Mouse (Mus musculus) forebrain, embryonic 16.5 days (tissue): ENCODE measurements around the gene Myo1h. TPM values are rescaled to one million over a fixed set of nuclear protein-coding genes. Genes with fewer than 3 reads are reported as not detected.

Source experiments
- ATAC-seq: fragments of 200-750 bp; cut with Nextera tagmentation; 2 replicates; pipeline ENCODE4 v1.8.0; 2017; ENCODE audit warnings: mild to moderate bottlenecking, moderate library complexity
- H3K27ac ChIP-seq: fragments of 300-500 bp; sonication (generic); 2 replicates; pipeline ENCODE4 v1.5.1; 2014; ENCODE audit warnings: low read length, control low read depth
- H3K27me3 ChIP-seq: fragments of 300-500 bp; sonication (generic); replicated peaks from 2 replicates; pipeline ENCODE4 v1.6.1; 2014; ENCODE audit warnings: low read length; ENCODE audit not compliant: control insufficient read depth, insufficient read depth
- H3K36me3 ChIP-seq: fragments of 300-500 bp; sonication (generic); 2 replicates; pipeline ENCODE4 v1.6.1; 2014; ENCODE audit not compliant: control insufficient read depth, insufficient read depth
- H3K4me1 ChIP-seq: fragments of 300-500 bp; sonication (generic); replicated peaks from 2 replicates; pipeline ENCODE4 v1.6.1; 2014; ENCODE audit warnings: low read length; ENCODE audit not compliant: control insufficient read depth, insufficient read depth
- H3K4me2 ChIP-seq: fragments of 300-500 bp; sonication (generic); 2 replicates; pipeline ENCODE4 v1.6.1; 2014; ENCODE audit warnings: mild to moderate bottlenecking, low read length, control low read depth
- H3K4me3 ChIP-seq: fragments of 300-500 bp; sonication (generic); replicated peaks from 2 replicates; pipeline ENCODE4 v1.5.1; 2014; ENCODE audit warnings: mild to moderate bottlenecking, low read length, control low read depth
- H3K9ac ChIP-seq: fragments of 300-500 bp; sonication (generic); replicated peaks from 2 replicates; pipeline ENCODE4 v1.6.1; 2014; ENCODE audit warnings: low read depth, low read length, control low read depth
- H3K9me3 ChIP-seq: fragments of 300-500 bp; sonication (generic); 2 replicates; pipeline ENCODE4 v1.6.1; 2016; ENCODE audit warnings: low read length; ENCODE audit not compliant: control insufficient read depth
- WGBS: fragments of 180-500 bp; shearing (Covaris S2); extraction: QIAGEN DNeasy Blood & Tissue Kit; methylation state at CpG from one replicate; pipeline ENCODE4 v1.1.7; 2014; 5-methylcytosine and 5-hydroxymethylcytosine counted together
- polyA plus RNA-seq: library from polyadenylated mRNA; unstranded; fragments of >200 nt; fragmentation: Nextera tagmentation; extraction: Ambion mirVana; gene quantifications from 2 replicates; pipeline ENCODE4 v1.2.1, GENCODE M21; 2015

The Myo1h gene
- polyA plus RNA-seq, 1 experiment from 2014 or later: 0.91 TPM

- Histone ChIP-seq H3K4me1 (peaks cover 4% of the 10 kb centered on the region; the same call in 1 of the 2 replicates), H3K27me3 (no peaks in the 10 kb centered on the region), H3K27ac (no peak overlapping the region), H3K4me3 (no peak overlapping the region), H3K9ac (no peak overlapping the region), H3K4me2 (no peak overlapping the region), H3K36me3 (peaks cover 33% of the 10 kb centered on the region), H3K9me3 (no peaks in the 10 kb centered on the region)
- ATAC-seq: no peak
- 87% methylated on average over 16 of the region's 16 CpGs for WGBS
Measured at GRCm38 (mm10) chr5:114368803-114369496, 80.0 kb downstream of the Myo1h start.

GRCm38 (mm10) chr5:114369921-114370320, 81.0 kb downstream of the Myo1h start:
- Histone ChIP-seq H3K36me3 (peaks cover 34% of the 10 kb centered on the region), H3K4me2 (no peak overlapping the region), H3K9ac (no peak overlapping the region), H3K9me3 (no peaks in the 10 kb centered on the region), H3K27ac (no peak overlapping the region), H3K4me3 (no peak overlapping the region), H3K4me1 (peaks cover 4% of the 10 kb centered on the region; the same call in 1 of the 2 replicates), H3K27me3 (no peaks in the 10 kb centered on the region)
- 87% methylated on average over 9 of the region's 9 CpGs for WGBS
- no peak for ATAC-seq

GRCm38 (mm10) chr5:114370371-114370776, 81.4 kb downstream of the Myo1h start:
- 67% methylated on average over 9 of the region's 9 CpGs for WGBS
- Histone ChIP-seq H3K36me3 (peaks cover 30% of the 10 kb centered on the region), H3K27ac (no peak overlapping the region), H3K4me3 (no peak overlapping the region), H3K27me3 (no peaks in the 10 kb centered on the region), H3K4me2 (no peak overlapping the region), H3K4me1 (peaks cover 4% of the 10 kb centered on the region; the same call in 1 of the 2 replicates), H3K9ac (no peak overlapping the region), H3K9me3 (no peaks in the 10 kb centered on the region)
- peak; percentile 28; the same call in 1 of the 2 replicates for ATAC-seq

GRCm38 (mm10) chr5:114371331-114371730, 82.4 kb downstream of the Myo1h start:
- H3K4me2 ChIP-seq: no peak overlapping the region
- H3K9ac ChIP-seq: no peak overlapping the region
- no peaks in the 10 kb centered on the region for H3K27me3 ChIP-seq
- H3K36me3 ChIP-seq: peaks cover 23% of the 10 kb centered on the region
- WGBS: 87% methylated on average over 3 of the region's 3 CpGs
- H3K4me3 ChIP-seq: no peak overlapping the region
- no peak for ATAC-seq
- no peak overlapping the region for H3K27ac ChIP-seq
- H3K4me1 ChIP-seq: peaks cover 4% of the 10 kb centered on the region; the same call in 1 of the 2 replicates
- no peaks in the 10 kb centered on the region for H3K9me3 ChIP-seq

GRCm38 (mm10) chr5:114371731-114372473, 82.9 kb downstream of the Myo1h start:
- Histone ChIP-seq H3K4me1 (peaks cover 4% of the 10 kb centered on the region; the same call in 1 of the 2 replicates), H3K27ac (no peak overlapping the region), H3K27me3 (no peaks in the 10 kb centered on the region), H3K4me2 (no peak overlapping the region), H3K9ac (no peak overlapping the region), H3K36me3 (peaks cover 19% of the 10 kb centered on the region), H3K4me3 (no peak overlapping the region), H3K9me3 (no peaks in the 10 kb centered on the region)
- ATAC-seq: no peak
- WGBS: 80% methylated on average over 25 of the region's 25 CpGs

GRCm38 (mm10) chr5:114372565-114372964, 83.6 kb downstream of the Myo1h start:
- peaks cover 18% of the 10 kb centered on the region for H3K36me3 ChIP-seq

GRCm38 (mm10) chr5:114373174-114373573, 84.2 kb downstream of the Myo1h start:
- peaks cover 14% of the 10 kb centered on the region for H3K36me3 ChIP-seq

More at GRCm38 (mm10) chr5:114372565-114372964, 83.6 kb downstream of the Myo1h start:
- H3K4me2 ChIP-seq: no peak overlapping the region
- H3K4me1 ChIP-seq: peaks cover 9% of the 10 kb centered on the region
- no peak for ATAC-seq
- no peaks in the 10 kb centered on the region for H3K27me3 ChIP-seq
- H3K9ac ChIP-seq: no peak overlapping the region
- H3K9me3 ChIP-seq: no peaks in the 10 kb centered on the region
- no peak overlapping the region for H3K27ac ChIP-seq
- H3K4me3 ChIP-seq: no peak overlapping the region
- 36% methylated on average over 11 of the region's 11 CpGs for WGBS

GRCm38 (mm10) chr5:114373581-114373980, 84.6 kb downstream of the Myo1h start:
- Histone ChIP-seq H3K4me1 (peaks cover 19% of the 10 kb centered on the region), H3K9me3 (no peaks in the 10 kb centered on the region), H3K4me2 (no peak overlapping the region), H3K9ac (no peak overlapping the region), H3K27ac (no peak overlapping the region), H3K27me3 (no peaks in the 10 kb centered on the region), H3K4me3 (no peak overlapping the region), H3K36me3 (peaks cover 12% of the 10 kb centered on the region)
- WGBS: 89% methylated on average over 9 of the region's 9 CpGs
- ATAC-seq: no peak

More at GRCm38 (mm10) chr5:114373174-114373573, 84.2 kb downstream of the Myo1h start:
- Histone ChIP-seq H3K4me3 (no peak overlapping the region), H3K4me1 (peaks cover 15% of the 10 kb centered on the region), H3K4me2 (no peak overlapping the region), H3K27me3 (no peaks in the 10 kb centered on the region), H3K9ac (no peak overlapping the region), H3K9me3 (no peaks in the 10 kb centered on the region), H3K27ac (no peak overlapping the region)
- 58% methylated on average over 11 of the region's 11 CpGs for WGBS
- no peak for ATAC-seq

GRCm38 (mm10) chr5:114374409-114375213, 85.6 kb downstream of the Myo1h start:
- Histone ChIP-seq H3K4me3 (no peak overlapping the region), H3K9me3 (no peaks in the 10 kb centered on the region), H3K27ac (no peak overlapping the region), H3K4me1 (peaks cover 29% of the 10 kb centered on the region), H3K9ac (no peak overlapping the region), H3K27me3 (no peaks in the 10 kb centered on the region), H3K36me3 (peaks cover 12% of the 10 kb centered on the region), H3K4me2 (no peak overlapping the region)
- no peak for ATAC-seq
- WGBS: 91% methylated on average over 23 of the region's 23 CpGs
